Mouse (Mus musculus) thymus, adult 18-20 months (tissue): Measurements from ENCODE around the gene Zbtb4.

Source experiments
- DNase-seq, 2 experiments: peaks; one replicate each; pipeline ENCODE4 v3.0.0; 2022; ENCODE audit warnings: mixed read lengths in 2 of 2

Zbtb4 gene

GRCm38 (mm10) chr11:69801379-69801977 is 35.8 kb downstream of the Zbtb4 start, which contains the start of gene Fgf11:
Gene Fgf11, minus strand, starts transcription at chr11:69801857.
- no peak for DNase-seq

GRCm38 (mm10) chr11:69802648-69803105 is 37.0 kb downstream of the Zbtb4 start:
- DNase-seq: peak; percentile 63 to 69

- DNase-seq: no peak
Observed at GRCm38 (mm10) chr11:69803328-69803727, 37.6 kb downstream of the Zbtb4 start.

- peak; percentile 59 to 70 for DNase-seq
Observed at GRCm38 (mm10) chr11:69803786-69804651, 38.3 kb downstream of the Zbtb4 start.

GRCm38 (mm10) chr11:69804652-69804940 is 38.9 kb downstream of the Zbtb4 start:
- DNase-seq: no peak

GRCm38 (mm10) chr11:69804972-69805909 is 39.5 kb downstream of the Zbtb4 start, which contains the start of gene Tmem102:
Gene Tmem102, minus strand, starts transcription at chr11:69805624.
- no peak for DNase-seq

GRCm38 (mm10) chr11:69806378-69806777 is 40.7 kb downstream of the Zbtb4 start:
- no peak for DNase-seq

- no peak for DNase-seq
Observed at GRCm38 (mm10) chr11:69807641-69808040, 41.9 kb downstream of the Zbtb4 start.

GRCm38 (mm10) chr11:69810280-69810679 is 44.6 kb downstream of the Zbtb4 start:
- no peak for DNase-seq

GRCm38 (mm10) chr11:69815155-69815554 is 49.4 kb downstream of the Zbtb4 start, which contains the start of gene Gm39566:
Gene Gm39566, minus strand, starts transcription at chr11:69815298.
- no peak for DNase-seq

GRCm38 (mm10) chr11:69816520-69816919 is 50.8 kb downstream of the Zbtb4 start:
- DNase-seq: no peak

GRCm38 (mm10) chr11:69818365-69818764 is 52.7 kb downstream of the Zbtb4 start, which contains the start of gene Spem2:
Gene Spem2, minus strand, starts transcription at chr11:69818465.
- DNase-seq: no peak

- DNase-seq: no peak
Observed at GRCm38 (mm10) chr11:69818871-69819270, 53.2 kb downstream of the Zbtb4 start.

GRCm38 (mm10) chr11:69822080-69822479 is 56.4 kb downstream of the Zbtb4 start, which contains the start of gene Spem1:
Gene Spem1, minus strand, starts transcription at chr11:69822180.
- no peak for DNase-seq

- no peak for DNase-seq
Observed at GRCm38 (mm10) chr11:69823456-69823855, 57.7 kb downstream of the Zbtb4 start.

GRCm38 (mm10) chr11:69828832-69829231 is 63.1 kb downstream of the Zbtb4 start:
- no peak for DNase-seq

- DNase-seq: no peak
Observed at GRCm38 (mm10) chr11:69833554-69833953, 67.8 kb downstream of the Zbtb4 start.
